Mouse (Mus musculus): ENCODE data around the gene Lrrc75b. TPM values are rescaled to one million over a fixed set of nuclear protein-coding genes. Genes with fewer than 3 reads are reported as not detected.

The Lrrc75b gene
- polyA plus RNA-seq, 1 experiment, result 1.1 TPM

- no peak overlapping the region for H3K4me3 ChIP-seq
Observed at GRCm38 (mm10) chr10:75556026-75556425, 4.1 kb downstream of the Lrrc75b start.

GRCm38 (mm10) chr10:75555557-75555956 is 4.6 kb downstream of the Lrrc75b start:
- H3K79me2 ChIP-seq (ENCODE audit: control insufficient read depth, insufficient read depth), result no peaks in the 10 kb centered on the region
- no peaks in the 10 kb centered on the region for H3K36me3 ChIP-seq (ENCODE audit: control insufficient read depth, insufficient read depth)
- no peak overlapping the region for H3ac ChIP-seq (ENCODE audit: control insufficient read depth, insufficient read length)
- no peak for TF ChIP-seq REST (IDR thresholded peaks at IDR 0.05; ENCODE audit: insufficient read depth, insufficient read length)
- TF ChIP-seq SRF (IDR thresholded peaks at IDR 0.05; ENCODE audit: control insufficient read depth, insufficient read length, low read depth), result no peak
- no peak for TF ChIP-seq POLR2A (IDR thresholded peaks at IDR 0.05; ENCODE audit: insufficient read length, low read depth)
- TF ChIP-seq E2F4 (IDR thresholded peaks at IDR 0.05; ENCODE audit: insufficient read depth), result no peak
- TF ChIP-seq TCF3 (IDR thresholded peaks at IDR 0.05; ENCODE audit: insufficient read length, low read depth), result no peak
- TF ChIP-seq USF1 (IDR thresholded peaks at IDR 0.05; ENCODE audit: low read depth), result no peak
- no peak for TF ChIP-seq MAX (IDR thresholded peaks at IDR 0.05; ENCODE audit: low read depth)
- TF ChIP-seq MYOG (IDR thresholded peaks at IDR 0.05; ENCODE audit: control insufficient read depth in 1 of 3, insufficient read depth in 1 of 3, insufficient read length in 2 of 3, low read depth in 2 of 3), result no peak
- TF ChIP-seq MYOD1 (IDR thresholded peaks at IDR 0.05; ENCODE audit: control insufficient read depth in 1 of 3, insufficient read length in 2 of 3, low read depth in 2 of 3), result no peak
- no peak for TF ChIP-seq POLR2AphosphoS2 (IDR thresholded peaks at IDR 0.05; ENCODE audit: insufficient read length, low read depth)
- H3K4me3 ChIP-seq, result no peak overlapping the region
- no peak overlapping the region for H3K4me2 ChIP-seq (ENCODE audit: low read depth)
- no peaks in the 10 kb centered on the region for H3K27me3 ChIP-seq (ENCODE audit: control insufficient read depth, insufficient read depth, insufficient read length)

More at GRCm38 (mm10) chr10:75556026-75556425, 4.1 kb downstream of the Lrrc75b start:
- Histone ChIP-seq H3K79me2 (ENCODE audit: control insufficient read depth, insufficient read depth) (no peaks in the 10 kb centered on the region), H3ac (ENCODE audit: control insufficient read depth, insufficient read length) (no peak overlapping the region), H3K27me3 (ENCODE audit: control insufficient read depth, insufficient read depth, insufficient read length) (no peaks in the 10 kb centered on the region), H3K4me2 (ENCODE audit: low read depth) (no peak overlapping the region), H3K36me3 (ENCODE audit: control insufficient read depth, insufficient read depth) (no peaks in the 10 kb centered on the region)
- no peak for TF ChIP-seq TCF12 (IDR thresholded peaks at IDR 0.05; ENCODE audit: insufficient read depth, poor library complexity, severe bottlenecking)
- TF ChIP-seq REST (IDR thresholded peaks at IDR 0.05; ENCODE audit: insufficient read depth, insufficient read length), result no peak

GRCm38 (mm10) chr10:75554090-75554489 is 6.0 kb downstream of the Lrrc75b start:
- Histone ChIP-seq H3K27me3 (ENCODE audit: control insufficient read depth, insufficient read depth, insufficient read length) (no peaks in the 10 kb centered on the region), H3K79me2 (ENCODE audit: control insufficient read depth, insufficient read depth) (no peaks in the 10 kb centered on the region), H3ac (ENCODE audit: control insufficient read depth, insufficient read length) (no peak overlapping the region), H3K36me3 (ENCODE audit: control insufficient read depth, insufficient read depth) (no peaks in the 10 kb centered on the region), H3K4me3 (no peak overlapping the region), H3K4me2 (ENCODE audit: low read depth) (no peak overlapping the region)
- TF ChIP-seq POLR2AphosphoS2 (IDR thresholded peaks at IDR 0.05; ENCODE audit: insufficient read length, low read depth) (no peak), SRF (IDR thresholded peaks at IDR 0.05; ENCODE audit: control insufficient read depth, insufficient read length, low read depth) (no peak), MYOD1 (IDR thresholded peaks at IDR 0.05; ENCODE audit: control insufficient read depth in 1 of 3, insufficient read length in 2 of 3, low read depth in 2 of 3) (no peak), USF1 (IDR thresholded peaks at IDR 0.05; ENCODE audit: low read depth) (no peak)

DNA sequence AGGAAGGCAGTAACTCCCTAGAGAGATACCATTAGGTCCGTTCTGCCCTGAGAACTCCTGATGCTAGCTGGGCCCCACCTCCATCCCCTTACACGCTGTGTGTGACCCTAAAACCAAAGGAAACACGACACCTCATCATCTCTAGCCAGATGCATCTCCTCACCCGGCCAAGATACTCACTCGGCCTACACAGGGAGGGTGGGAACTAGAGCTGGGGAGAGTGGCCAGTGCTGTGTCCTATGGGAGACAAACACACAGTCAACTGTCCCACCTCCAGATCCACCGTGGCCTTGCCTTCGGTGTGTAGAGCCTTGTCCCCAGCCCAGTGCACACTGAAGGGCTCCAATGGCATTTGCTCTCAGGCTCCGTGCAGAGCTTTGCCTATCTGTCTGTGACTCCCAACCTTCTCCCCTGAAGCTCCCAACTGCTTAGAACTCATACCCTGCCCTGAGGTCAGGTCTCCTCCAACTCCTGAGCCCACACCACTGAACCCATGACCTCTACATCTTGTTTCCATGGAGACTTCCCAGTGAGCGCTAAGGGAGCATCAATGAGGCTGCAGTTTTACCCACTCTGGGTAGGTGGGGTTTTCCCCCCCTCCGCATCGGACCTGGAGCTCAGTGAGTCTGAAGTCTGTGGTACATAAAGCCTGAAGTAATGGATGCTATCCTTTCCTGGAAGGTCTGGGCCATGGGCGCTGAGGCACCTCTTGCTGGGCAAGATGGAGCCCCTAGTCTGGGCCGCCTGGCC is 7.3 kb downstream of the Lrrc75b start:
- no peaks in the 10 kb centered on the region for H3K36me3 ChIP-seq (ENCODE audit: control insufficient read depth, insufficient read depth)
- TF ChIP-seq CEBPB (IDR thresholded peaks at IDR 0.05; ENCODE audit: insufficient read depth, poor library complexity, severe bottlenecking), result no peak
- TF ChIP-seq SRF (IDR thresholded peaks at IDR 0.05; ENCODE audit: control insufficient read depth, insufficient read length, low read depth), result no peak
- TF ChIP-seq MYOG (IDR thresholded peaks at IDR 0.05; ENCODE audit: control insufficient read depth in 1 of 3, insufficient read depth in 1 of 3, insufficient read length in 2 of 3, low read depth in 2 of 3), result no peak
- TF ChIP-seq POLR2AphosphoS2 (IDR thresholded peaks at IDR 0.05; ENCODE audit: insufficient read length, low read depth), result no peak
- no peak for TF ChIP-seq TCF3 (IDR thresholded peaks at IDR 0.05; ENCODE audit: insufficient read length, low read depth)
- TF ChIP-seq MAX (IDR thresholded peaks at IDR 0.05; ENCODE audit: low read depth), result no peak
- TF ChIP-seq REST (IDR thresholded peaks at IDR 0.05; ENCODE audit: insufficient read depth, insufficient read length), result no peak
- no peak for TF ChIP-seq USF1 (IDR thresholded peaks at IDR 0.05; ENCODE audit: low read depth)
- no peak for TF ChIP-seq MYOD1 (IDR thresholded peaks at IDR 0.05; ENCODE audit: control insufficient read depth in 1 of 3, insufficient read length in 2 of 3, low read depth in 2 of 3)
- no peak for TF ChIP-seq TCF12 (IDR thresholded peaks at IDR 0.05; ENCODE audit: insufficient read depth, poor library complexity, severe bottlenecking)
- H3K27me3 ChIP-seq (ENCODE audit: control insufficient read depth, insufficient read depth, insufficient read length), result no peaks in the 10 kb centered on the region
- H3K4me3 ChIP-seq, result no peak overlapping the region
- no peaks in the 10 kb centered on the region for H3K79me2 ChIP-seq (ENCODE audit: control insufficient read depth, insufficient read depth)
- no peak overlapping the region for H3ac ChIP-seq (ENCODE audit: control insufficient read depth, insufficient read length)
- H3K4me2 ChIP-seq (ENCODE audit: low read depth), result no peak overlapping the region

DNA sequence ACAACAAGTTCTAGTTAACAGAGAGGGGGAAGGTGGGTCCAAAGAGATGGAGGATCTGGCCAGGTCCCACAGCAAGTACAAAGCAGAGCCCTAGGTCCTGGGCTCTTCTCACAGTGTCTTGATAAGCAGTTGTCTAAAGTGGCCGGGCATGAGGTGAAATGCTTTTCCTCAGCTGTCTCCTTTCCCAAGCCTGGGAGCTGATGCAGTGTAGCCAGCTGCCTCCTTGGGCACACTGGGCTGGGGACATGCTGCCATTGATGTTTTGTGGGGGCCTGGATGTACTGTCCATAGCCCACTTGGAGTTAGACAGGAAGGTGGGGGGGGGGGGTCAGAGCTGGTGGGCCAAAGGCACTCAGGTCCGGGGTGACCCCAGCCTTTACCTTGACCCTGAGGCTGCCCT is 8.0 kb downstream of the Lrrc75b start:
- TF ChIP-seq MYOG (IDR thresholded peaks at IDR 0.05; ENCODE audit: control insufficient read depth in 1 of 3, insufficient read depth in 1 of 3, insufficient read length in 2 of 3, low read depth in 2 of 3), result peak in 2 of 3 experiments; percentile 21 to 60
- no peak for TF ChIP-seq POLR2AphosphoS2 (IDR thresholded peaks at IDR 0.05; ENCODE audit: insufficient read length, low read depth)
- TF ChIP-seq MYOD1 (IDR thresholded peaks at IDR 0.05; ENCODE audit: control insufficient read depth in 1 of 3, insufficient read length in 2 of 3, low read depth in 2 of 3), result peak in 1 of 3 experiments; percentile 44
- no peaks in the 10 kb centered on the region for H3K36me3 ChIP-seq (ENCODE audit: control insufficient read depth, insufficient read depth)

More for the DNA sequence above, 8.0 kb downstream of the Lrrc75b start:
- Histone ChIP-seq H3K79me2 (ENCODE audit: control insufficient read depth, insufficient read depth) (no peaks in the 10 kb centered on the region), H3K4me2 (ENCODE audit: low read depth) (no peak overlapping the region), H3K27me3 (ENCODE audit: control insufficient read depth, insufficient read depth, insufficient read length) (no peaks in the 10 kb centered on the region), H3ac (ENCODE audit: control insufficient read depth, insufficient read length) (no peak overlapping the region), H3K4me3 (no peak overlapping the region)

All from myocyte (in vitro differentiated cells).